Mouse (Mus musculus): Measurements from ENCODE around the gene Tra2b. TPM values are rescaled to one million over a fixed set of nuclear protein-coding genes. Genes with fewer than 3 reads are reported as not detected.
A peak's percentile ranks its signal among the peaks of the same experiment; 100 is the strongest.

The Tra2b gene
- polyA plus RNA-seq, 1 experiment: 7.1 TPM

DNA sequence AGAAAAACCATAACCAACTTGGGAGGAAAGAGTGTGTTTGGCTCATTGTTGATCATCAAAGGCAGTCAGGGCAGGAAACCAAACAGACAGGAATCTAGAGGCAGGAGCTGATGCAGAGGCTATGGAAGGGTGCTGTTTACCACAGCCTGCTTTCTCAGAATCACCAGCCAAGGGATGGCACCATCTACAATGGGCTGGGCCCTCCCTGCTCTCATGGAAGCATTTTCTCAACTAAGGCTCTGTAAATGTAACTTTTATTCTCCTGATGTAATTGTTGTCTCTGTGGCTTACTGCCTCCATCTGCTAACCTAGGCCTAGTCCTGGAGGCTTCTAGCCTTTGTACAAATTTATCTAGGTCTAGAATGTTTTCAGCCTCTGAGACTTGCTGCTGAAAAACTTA, 10.7 kb upstream of the Tra2b start:
- H3K9me3 ChIP-seq (ENCODE audit: control insufficient read depth, low read length): peaks cover 16% of the 10 kb centered on the region
- TF ChIP-seq GATA1 (IDR thresholded peaks at IDR 0.05; ENCODE audit: low read length) (no peak), TAL1 (IDR thresholded peaks at IDR 0.05; ENCODE audit: low read length) (no peak)
- no peaks in the 10 kb centered on the region for H3K36me3 ChIP-seq (ENCODE audit: control insufficient read depth)

DNA sequence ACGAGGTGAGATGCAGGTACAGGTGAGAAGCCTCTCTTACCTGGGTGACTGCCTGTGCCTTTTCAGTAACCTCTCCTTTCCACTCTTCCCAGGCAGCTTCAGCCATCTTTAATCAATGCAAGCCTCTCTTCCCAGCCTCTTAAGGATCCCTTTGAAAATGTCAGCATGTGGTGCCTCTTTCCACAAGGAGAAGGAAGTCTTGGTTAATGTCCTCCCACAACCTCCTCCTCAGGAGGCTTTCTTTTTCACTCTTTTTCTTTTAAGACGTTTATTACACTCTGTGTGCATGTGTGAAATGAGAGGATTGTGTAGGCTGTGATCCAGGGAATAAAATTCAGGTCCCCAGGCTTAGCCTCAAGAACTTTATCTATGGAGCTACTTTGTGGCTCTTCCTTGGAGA, 9.3 kb upstream of the Tra2b start:
- H3K36me3 ChIP-seq (ENCODE audit: control insufficient read depth): no peaks in the 10 kb centered on the region
- H3K9me3 ChIP-seq (ENCODE audit: control insufficient read depth, low read length): peaks cover 16% of the 10 kb centered on the region
- peaks cover 5% of the 10 kb centered on the region for H3K4me1 ChIP-seq (ENCODE audit: control insufficient read depth)
- no peaks in the 10 kb centered on the region; the same call in 1 of the 2 replicates for H3K27me3 ChIP-seq (ENCODE audit: control insufficient read depth)
- no peak for TF ChIP-seq GATA1 (IDR thresholded peaks at IDR 0.05; ENCODE audit: low read length)
- no peak for TF ChIP-seq TAL1 (IDR thresholded peaks at IDR 0.05; ENCODE audit: low read length)
- no peak overlapping the region for H3K4me3 ChIP-seq (replicated peaks)

More for the DNA sequence above, 10.7 kb upstream of the Tra2b start:
- Histone ChIP-seq H3K4me1 (ENCODE audit: control insufficient read depth) (no peaks in the 10 kb centered on the region), H3K4me3 (replicated peaks) (no peak overlapping the region), H3K27me3 (ENCODE audit: control insufficient read depth) (no peaks in the 10 kb centered on the region; the same call in 1 of the 2 replicates)

DNA sequence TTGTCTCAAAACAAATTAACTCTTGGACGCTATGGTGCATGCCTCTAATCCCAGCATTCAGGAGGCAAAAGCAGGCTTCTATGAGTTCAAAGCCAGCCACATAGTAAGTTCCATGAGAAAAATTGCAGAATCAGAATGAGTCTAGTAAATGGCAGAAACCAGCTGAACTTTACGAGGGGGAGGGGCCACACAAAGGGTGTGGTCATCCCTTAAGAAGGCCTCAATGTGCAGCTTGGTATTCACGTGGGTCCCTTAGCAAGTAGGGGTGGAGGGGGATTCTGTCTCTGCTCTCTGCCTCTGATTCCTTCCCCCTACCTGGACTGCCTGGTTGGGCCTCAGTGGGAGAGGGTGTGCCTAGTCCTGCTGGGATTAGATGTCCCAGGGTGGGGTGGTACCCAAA, 4.7 kb upstream of the Tra2b start:
- no peaks in the 10 kb centered on the region for H3K36me3 ChIP-seq (ENCODE audit: control insufficient read depth)
- H3K4me1 ChIP-seq (ENCODE audit: control insufficient read depth): peaks cover 17% of the 10 kb centered on the region
- no peak overlapping the region for H3K4me3 ChIP-seq (replicated peaks)
- TF ChIP-seq TAL1 (IDR thresholded peaks at IDR 0.05; ENCODE audit: low read length): no peak
- no peak for TF ChIP-seq GATA1 (IDR thresholded peaks at IDR 0.05; ENCODE audit: low read length)
- peaks cover 3% of the 10 kb centered on the region; the same call in 1 of the 2 replicates for H3K9me3 ChIP-seq (ENCODE audit: control insufficient read depth, low read length)
- no peaks in the 10 kb centered on the region; the same call in 1 of the 2 replicates for H3K27me3 ChIP-seq (ENCODE audit: control insufficient read depth)

DNA sequence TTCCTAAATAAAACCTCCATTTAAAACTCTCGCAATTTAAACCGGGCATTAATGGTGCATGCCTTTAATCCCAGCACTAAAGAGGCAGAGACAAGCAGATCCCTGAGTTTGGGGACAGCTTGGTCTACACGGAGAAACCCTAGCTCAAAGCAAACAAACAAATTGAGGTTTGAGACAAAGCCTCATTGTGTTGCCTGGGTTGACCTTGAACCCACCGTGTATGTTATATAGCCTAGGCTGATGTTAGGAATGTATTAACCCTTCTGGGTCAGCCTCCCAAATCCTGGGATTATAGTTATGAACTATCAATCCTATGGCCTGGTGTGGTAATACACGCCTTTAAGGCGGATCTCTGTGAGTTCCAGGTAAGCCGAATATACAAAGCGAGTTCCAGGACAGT, 579 bp upstream of the Tra2b start:
- H3K4me1 ChIP-seq (ENCODE audit: control insufficient read depth): peaks cover 43% of the 10 kb centered on the region
- no peaks in the 10 kb centered on the region for H3K9me3 ChIP-seq (ENCODE audit: control insufficient read depth, low read length)
- H3K4me3 ChIP-seq (replicated peaks): peak overlapping the region; percentile 89
- no peak for TF ChIP-seq GATA1 (IDR thresholded peaks at IDR 0.05; ENCODE audit: low read length)
- no peak for TF ChIP-seq TAL1 (IDR thresholded peaks at IDR 0.05; ENCODE audit: low read length)
- H3K36me3 ChIP-seq (ENCODE audit: control insufficient read depth): peaks cover 27% of the 10 kb centered on the region
- no peaks in the 10 kb centered on the region for H3K27me3 ChIP-seq (ENCODE audit: control insufficient read depth)

DNA sequence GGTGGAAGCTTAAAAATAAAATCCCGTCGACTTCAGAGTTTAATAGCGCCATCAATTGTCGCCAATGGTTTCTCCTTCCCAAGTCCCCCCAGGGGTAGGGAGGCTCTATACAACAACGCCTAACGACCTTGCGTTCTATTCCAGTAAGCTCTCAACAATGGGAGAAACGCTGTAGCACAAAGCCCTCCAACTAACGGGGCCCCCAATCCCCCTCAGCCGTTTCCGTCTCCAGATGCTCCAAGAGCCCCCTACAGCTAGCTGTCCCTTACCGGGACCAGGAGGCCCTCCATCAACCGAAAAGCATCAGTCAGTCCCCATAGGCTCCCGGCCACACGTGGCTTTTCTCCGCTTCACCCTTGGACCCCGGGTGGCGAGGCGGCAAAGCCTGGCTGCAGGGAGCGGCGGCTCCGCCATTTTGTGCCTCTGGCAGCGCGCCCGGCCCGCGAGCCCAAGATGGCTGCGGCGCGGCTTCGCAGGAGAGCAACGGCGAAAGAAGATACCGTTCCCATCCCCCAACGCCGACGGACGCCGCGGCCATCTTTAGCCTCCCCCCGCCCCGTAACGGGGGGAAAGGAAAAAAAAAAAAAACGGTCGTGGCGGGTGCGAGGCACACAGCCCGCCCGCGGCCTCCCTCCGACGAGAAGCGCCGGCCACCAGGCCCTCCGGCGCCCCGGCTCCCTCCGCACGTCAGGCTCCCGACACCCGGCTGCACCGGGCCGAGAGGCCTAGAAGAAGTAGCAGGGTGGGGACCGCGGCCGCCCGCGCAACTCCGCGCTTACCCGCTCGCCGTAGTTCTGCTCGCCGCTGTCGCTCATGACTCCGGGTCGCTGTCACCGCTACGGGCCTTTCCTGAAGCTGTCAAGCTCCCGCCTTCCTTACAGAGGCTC, 600 bp downstream of the Tra2b start:
- TF ChIP-seq TAL1 (IDR thresholded peaks at IDR 0.05; ENCODE audit: low read length) (no peak), GATA1 (IDR thresholded peaks at IDR 0.05; ENCODE audit: low read length) (no peak)
- peaks cover 36% of the 10 kb centered on the region for H3K36me3 ChIP-seq (ENCODE audit: control insufficient read depth)
- peak overlapping the region; percentile 89 for H3K4me3 ChIP-seq (replicated peaks)
- H3K4me1 ChIP-seq (ENCODE audit: control insufficient read depth): peaks cover 46% of the 10 kb centered on the region
- H3K27me3 ChIP-seq (ENCODE audit: control insufficient read depth): no peaks in the 10 kb centered on the region
- H3K9me3 ChIP-seq (ENCODE audit: control insufficient read depth, low read length): no peaks in the 10 kb centered on the region

DNA sequence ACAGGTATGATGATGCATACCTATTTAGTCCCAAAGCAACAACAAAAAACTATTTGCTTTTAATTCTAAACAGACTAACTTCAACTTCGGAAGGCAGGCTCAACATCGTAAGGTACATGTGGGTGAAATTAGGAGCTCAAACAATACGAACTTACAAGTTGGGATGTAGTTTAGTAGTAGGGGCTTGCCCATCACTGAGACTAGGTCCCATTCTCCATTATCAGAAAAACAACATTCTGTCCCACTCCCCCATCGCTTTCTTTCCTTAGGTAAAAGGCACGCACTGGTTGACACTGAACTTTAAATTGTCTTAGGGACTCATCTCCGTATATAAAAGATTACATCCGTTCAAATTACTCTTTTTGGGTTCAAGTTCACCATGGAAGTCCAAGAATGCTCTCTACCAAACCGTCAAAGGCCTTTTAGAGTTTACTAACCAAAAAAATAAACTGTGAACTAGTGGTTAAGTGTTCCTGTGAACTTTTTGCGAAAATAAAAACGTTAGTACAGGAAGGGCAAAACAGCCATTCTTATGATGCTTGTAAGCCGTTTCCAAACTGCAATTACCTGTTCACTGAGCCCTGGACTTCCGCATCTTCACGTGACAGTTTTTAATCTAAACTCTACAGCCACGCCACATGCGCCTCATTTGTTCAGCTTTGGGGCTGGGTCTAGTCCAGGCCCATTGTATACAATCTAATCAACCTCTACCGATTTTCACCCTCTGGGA, 1.4 kb downstream of the Tra2b start:
- Histone ChIP-seq H3K9me3 (ENCODE audit: control insufficient read depth, low read length) (no peaks in the 10 kb centered on the region), H3K27me3 (ENCODE audit: control insufficient read depth) (no peaks in the 10 kb centered on the region), H3K36me3 (ENCODE audit: control insufficient read depth) (peaks cover 41% of the 10 kb centered on the region), H3K4me3 (replicated peaks) (peak overlapping the region; percentile 89), H3K4me1 (ENCODE audit: control insufficient read depth) (peaks cover 46% of the 10 kb centered on the region)
- TF ChIP-seq TAL1 (IDR thresholded peaks at IDR 0.05; ENCODE audit: low read length) (no peak), GATA1 (IDR thresholded peaks at IDR 0.05; ENCODE audit: low read length) (no peak)

DNA sequence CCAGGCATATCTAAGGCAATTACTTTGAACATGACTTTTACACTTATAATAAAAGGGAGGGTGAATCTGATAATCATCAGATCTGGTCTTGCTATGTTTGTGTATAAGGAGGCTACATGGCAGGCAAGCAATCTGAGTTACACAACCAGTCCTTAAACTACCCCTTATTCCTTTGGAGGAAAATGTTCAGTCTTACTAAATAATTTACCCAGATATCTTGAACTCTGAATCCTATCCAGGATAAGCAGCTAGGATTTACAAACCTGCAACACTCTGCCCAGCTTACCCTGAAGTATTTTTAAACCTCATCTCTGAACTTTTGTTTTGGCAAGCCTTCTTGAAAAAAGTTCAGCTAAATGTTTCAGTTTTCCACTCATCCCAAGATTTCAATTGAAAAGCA, 2.7 kb downstream of the Tra2b start:
- Histone ChIP-seq H3K9me3 (ENCODE audit: control insufficient read depth, low read length) (no peaks in the 10 kb centered on the region), H3K36me3 (ENCODE audit: control insufficient read depth) (peaks cover 53% of the 10 kb centered on the region), H3K27me3 (ENCODE audit: control insufficient read depth) (no peaks in the 10 kb centered on the region), H3K4me1 (ENCODE audit: control insufficient read depth) (peaks cover 48% of the 10 kb centered on the region), H3K4me3 (replicated peaks) (peak overlapping the region; percentile 89)
- TF ChIP-seq TAL1 (IDR thresholded peaks at IDR 0.05; ENCODE audit: low read length): no peak
- no peak for TF ChIP-seq GATA1 (IDR thresholded peaks at IDR 0.05; ENCODE audit: low read length)

DNA sequence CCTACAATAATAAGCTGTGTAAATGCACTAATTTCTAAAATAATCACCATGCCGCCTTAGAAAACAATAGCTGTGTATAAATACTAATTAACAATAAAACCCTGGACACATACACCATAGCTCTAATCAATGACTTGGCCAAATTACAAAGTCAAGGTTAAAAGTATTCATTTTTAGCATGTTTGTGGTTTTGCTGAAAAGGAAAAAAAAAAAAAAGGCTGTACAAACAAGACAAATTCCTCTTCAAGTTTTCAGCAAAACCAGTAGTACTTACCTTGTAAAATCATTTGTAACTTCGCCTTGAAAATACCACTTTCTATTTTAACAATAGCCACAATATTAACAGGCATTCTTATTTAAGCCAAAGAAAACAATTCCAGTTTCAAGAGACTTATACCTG, 4.2 kb downstream of the Tra2b start:
- TF ChIP-seq GATA1 (IDR thresholded peaks at IDR 0.05; ENCODE audit: low read length) (no peak), TAL1 (IDR thresholded peaks at IDR 0.05; ENCODE audit: low read length) (no peak)
- H3K9me3 ChIP-seq (ENCODE audit: control insufficient read depth, low read length): no peaks in the 10 kb centered on the region
- peaks cover 42% of the 10 kb centered on the region for H3K4me1 ChIP-seq (ENCODE audit: control insufficient read depth)
- peaks cover 68% of the 10 kb centered on the region for H3K36me3 ChIP-seq (ENCODE audit: control insufficient read depth)
- H3K4me3 ChIP-seq (replicated peaks): peak overlapping the region; percentile 89
- H3K27me3 ChIP-seq (ENCODE audit: control insufficient read depth): no peaks in the 10 kb centered on the region
